Mouse (Mus musculus) gastrocnemius, postnatal 36 days (tissue): ENCODE data around the gene Saa1. TPM values are rescaled to one million over a fixed set of nuclear protein-coding genes. Genes with fewer than 3 reads are reported as not detected.

Experiments
- DNase-seq, 2 experiments: peaks; one replicate each; pipeline ENCODE4 v3.0.0; 2022
- intact Hi-C: fragments of 180-260 bp; cut with DNase I; formaldehyde crosslinking; loops from one replicate; pipeline ENCODE4 v1.15.1; 2025
- total RNA-seq, 2 experiments: library from RNA; stranded (reverse); gene quantifications; 2 replicates each; pipeline ENCODE4 v1.2.3; 2021

Saa1 gene
- total RNA-seq, 2 experiments from 2014 or later, result not detected

DNA sequence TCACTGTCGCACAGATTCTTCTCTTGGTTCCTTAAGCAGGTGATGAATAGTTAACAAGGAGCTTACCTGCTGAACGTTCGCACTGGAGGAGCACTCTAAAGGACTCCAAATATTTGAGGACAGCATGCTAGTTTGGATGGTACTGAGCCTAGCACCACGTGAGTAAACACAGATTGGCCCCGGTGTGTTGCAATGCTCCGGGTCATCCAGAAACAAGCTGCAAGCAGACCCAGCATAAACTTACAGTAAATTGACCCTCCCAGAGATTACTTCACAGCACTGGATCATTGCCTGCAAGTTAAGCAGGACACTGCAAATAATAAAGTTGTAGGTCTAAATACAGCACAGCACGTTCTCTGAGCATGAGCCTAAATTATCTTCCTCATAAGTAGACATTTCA is 23.3 kb downstream of the Saa1 start:
- intact Hi-C loops, result no loop called here
- peak in 1 of 2 experiments; percentile 43 for DNase-seq

DNA sequence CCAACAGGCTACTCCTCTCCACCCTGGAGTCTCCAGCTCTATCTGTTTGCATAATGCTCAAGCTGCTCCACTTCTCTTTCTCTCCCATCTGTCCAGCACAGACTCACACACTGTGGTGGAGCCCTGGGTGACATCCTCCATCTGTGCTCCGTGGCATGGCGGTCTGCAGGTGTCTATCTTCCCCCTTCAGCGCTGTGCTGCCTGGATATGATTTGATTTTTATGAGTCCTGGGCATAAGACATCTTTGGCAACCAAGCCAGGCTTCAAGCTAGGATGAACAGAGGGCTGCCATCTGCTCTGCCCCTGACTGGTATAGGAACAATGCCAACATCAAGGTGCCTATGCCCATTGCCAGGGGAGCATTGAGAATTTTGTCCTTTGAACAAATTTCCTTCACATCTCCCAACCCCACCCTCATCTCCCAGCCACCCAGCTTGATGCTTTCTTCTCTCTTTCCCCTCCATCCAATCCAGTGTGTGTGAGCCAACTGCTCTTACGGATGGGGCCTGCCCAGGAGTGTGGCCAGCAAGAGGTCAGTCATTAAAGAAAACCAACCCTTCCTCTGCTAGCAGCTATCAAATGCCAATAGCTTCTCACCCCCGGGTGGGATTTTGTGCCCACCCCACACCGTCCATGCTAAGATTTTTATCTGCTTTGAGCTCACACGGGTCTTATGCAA is 24.0 kb downstream of the Saa1 start:
- intact Hi-C loops, result no loop called here
- DNase-seq, result no peak

DNA sequence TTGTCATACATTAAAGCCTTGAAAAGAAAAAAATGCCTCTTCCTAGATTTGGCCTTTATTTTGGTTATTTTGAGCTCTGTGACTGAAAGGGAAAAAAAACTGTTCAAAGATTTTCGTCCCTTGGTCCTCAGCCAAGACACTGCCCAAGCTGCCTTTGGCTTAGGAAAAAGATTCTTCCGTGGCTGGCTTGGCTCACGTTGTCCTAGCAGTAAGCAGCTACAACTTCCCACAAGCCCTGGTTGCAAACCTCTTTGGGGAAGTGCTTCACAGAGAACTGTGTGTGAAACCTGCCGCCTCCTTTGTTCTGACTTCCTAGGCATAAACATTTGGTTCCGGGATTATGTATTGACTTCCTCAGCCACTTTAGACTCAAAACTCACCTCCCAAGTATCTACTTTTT is 25.9 kb downstream of the Saa1 start:
- DNase-seq, result peak in 1 of 2 experiments; percentile 12
- intact Hi-C loops, result loop anchor here (2.0 kb wide), 1 partner anchor 52 kb away; no protein-coding TSS in a partner anchor

DNA sequence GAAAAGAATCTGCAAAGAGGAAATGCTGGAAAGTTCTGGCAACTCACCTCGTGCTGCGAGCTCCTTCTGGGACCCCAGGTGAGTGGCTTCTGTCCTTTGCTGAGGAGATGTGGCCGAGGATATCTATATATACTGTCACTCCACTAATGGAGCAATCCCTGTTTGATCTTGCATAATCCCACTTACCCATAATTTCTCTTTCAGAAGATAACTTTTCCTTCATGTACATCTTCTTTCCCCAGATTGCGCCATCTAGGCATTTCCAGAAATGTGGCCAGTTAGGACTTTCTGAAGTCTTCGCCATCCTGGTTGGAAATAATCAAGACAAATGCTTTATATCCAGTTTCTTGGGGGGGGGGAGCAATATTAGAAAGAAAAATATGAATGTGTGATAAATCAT is 27.2 kb downstream of the Saa1 start, which contains the start of gene Saa3:
Saa3 (minus strand) TSS at position 101 of the 400 bp plus-strand sequence.
- no peak for DNase-seq
- intact Hi-C loops, result no loop called here

DNA sequence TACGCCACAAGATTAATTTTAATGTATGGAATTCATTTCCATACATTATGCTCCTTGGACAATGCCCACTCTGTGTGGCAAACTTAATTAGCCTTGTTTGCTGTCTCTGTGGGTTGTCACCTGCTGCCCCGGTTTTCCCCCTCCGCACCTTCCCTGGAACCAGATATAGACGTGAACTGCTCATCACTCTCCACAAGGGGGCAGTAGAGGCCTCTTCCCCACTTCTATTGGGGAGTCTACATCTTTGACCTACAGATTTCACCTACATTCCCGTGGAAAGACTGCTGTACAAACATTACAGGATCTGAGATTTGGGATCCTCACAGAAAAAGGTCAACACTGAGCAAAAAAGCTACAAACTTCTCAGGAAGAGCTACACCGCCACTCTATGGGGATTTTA is 28.3 kb downstream of the Saa1 start:
- DNase-seq, result peak; percentile 20 to 41
- intact Hi-C loops, result no loop called here

DNA sequence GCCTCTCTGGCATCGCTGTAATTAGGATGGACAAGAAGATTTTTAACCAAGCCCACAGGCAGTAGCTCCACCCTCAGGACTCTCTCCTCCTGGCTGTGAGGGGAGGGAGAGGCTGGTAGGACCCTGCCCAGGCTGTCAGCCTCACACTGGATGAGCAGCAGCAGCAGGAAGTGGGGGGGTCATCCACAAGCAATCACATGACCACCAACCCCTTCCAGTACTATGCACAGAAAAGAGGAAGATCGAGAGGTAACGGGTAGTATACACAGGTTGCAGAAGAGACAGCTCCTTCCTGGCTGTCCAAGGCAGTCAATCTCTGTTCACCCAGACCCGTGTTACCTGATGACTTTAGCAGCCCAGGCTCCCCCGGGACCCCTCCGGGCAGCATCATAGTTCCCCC is 30.5 kb downstream of the Saa1 start:
- intact Hi-C loops, result no loop called here
- DNase-seq, result no peak

DNA sequence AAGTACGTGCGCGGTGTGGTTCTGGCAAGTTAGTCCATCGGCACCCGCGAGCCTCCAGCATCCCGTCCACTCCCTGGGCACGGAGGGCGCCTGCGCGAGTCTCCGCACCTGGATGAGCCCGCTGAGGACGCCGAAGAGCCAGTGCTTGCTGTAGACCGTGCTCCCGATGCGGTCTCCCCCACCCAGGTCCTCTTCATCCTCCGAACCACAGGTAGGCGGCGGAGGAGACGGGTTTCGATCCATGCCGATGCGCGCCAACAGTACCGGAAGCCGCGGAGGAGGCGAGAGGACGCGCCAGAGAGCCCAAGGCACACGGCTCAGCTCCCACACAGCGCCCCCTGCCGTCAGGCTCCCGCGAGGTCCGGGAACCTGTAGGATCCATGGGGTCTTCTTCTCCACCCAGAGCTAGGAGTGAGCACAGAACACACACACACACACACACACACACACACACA is 32.4 kb downstream of the Saa1 start, which contains the start of gene Saal1:
Saal1 (minus strand) TSS at position 291 of the 455 bp plus-strand sequence.
- intact Hi-C loops, result no loop called here
- peak; percentile 77 to 82 for DNase-seq

DNA sequence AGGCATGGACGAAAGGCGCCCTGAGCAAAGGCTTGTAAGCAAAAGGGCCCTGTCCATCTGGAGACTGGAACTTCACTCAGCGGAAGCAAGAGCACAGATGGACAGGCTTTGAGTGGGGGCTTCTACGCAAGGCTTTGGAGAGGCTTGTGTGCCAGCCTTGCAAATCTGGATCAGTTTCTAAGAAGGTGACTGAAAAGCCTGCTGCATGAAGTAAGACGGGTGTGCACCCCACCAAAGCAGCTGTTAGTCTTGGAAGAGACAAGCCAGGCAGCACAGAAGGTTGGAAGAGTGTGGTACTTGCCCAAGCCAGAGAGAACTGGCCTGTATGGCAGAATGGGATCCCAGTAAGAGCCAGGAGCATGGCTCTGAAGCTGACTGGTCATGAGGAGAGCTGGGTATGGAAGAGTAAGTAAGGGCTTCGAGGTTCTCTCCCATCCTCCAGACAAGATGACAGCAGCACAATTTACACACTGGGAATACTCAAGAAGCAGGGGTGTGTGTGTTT is 42.2 kb downstream of the Saa1 start:
- DNase-seq, result no peak
- intact Hi-C loops, result no loop called here

DNA sequence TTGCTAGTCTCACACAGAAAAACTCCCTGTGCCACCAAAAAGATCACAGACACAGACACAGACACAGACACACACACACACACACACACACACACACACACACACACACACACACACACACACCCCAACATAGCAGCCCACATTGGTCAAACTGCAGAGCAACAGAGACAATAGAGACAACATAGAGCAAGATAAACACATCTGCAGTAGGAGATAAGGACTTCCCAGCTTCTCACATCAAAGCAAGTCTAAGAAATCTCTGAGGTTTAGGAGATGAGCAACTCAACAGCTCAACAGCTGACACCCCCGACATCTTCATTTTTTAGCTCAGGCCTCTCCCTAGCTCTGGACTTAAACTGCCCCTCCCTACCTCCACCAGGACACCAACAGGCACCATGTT is 46.0 kb downstream of the Saa1 start:
- intact Hi-C loops, result no loop called here
- no peak for DNase-seq

Other genes starting within 250 kb of the Saa1 start
- 1 to 10 TPM; 3.0 to 3.1 TPM for gene Sergef, start 103.2 kb downstream of the Saa1 start, total RNA-seq
- gene Tph1, start 70.4 kb downstream of the Saa1 start, total RNA-seq, result under 1 TPM; 0.69 to 0.79 TPM
- gene Saal1, start 32.3 kb downstream of the Saa1 start, total RNA-seq, result 1 to 10 TPM; 2.6 to 2.7 TPM
- not detected for gene Saa3, start 27.3 kb downstream of the Saa1 start, total RNA-seq
- gene Saa4, start 10.4 kb downstream of the Saa1 start, total RNA-seq, result not detected
- not detected for gene Saa2, start 8.8 kb upstream of the Saa1 start, total RNA-seq
- gene Hps5, start 53.1 kb upstream of the Saa1 start, total RNA-seq, result 10 to 100 TPM in 1 of 2 experiments, 1 to 10 TPM in 1; 8.7 to 12.2 TPM
- gene Gtf2h1, start 53.1 kb upstream of the Saa1 start, total RNA-seq, result 10 to 100 TPM; 14.0 to 14.8 TPM
- 1,000 to 10,000 TPM; 2,924 to 3,276 TPM for gene Ldha, start 98.5 kb upstream of the Saa1 start, total RNA-seq
- not detected for gene Ldhc, start 118.2 kb upstream of the Saa1 start, total RNA-seq
- gene Tsg101, start 177.0 kb upstream of the Saa1 start, total RNA-seq, result 10 to 100 TPM; 47.2 to 50.3 TPM
- 1 to 10 TPM; 9.0 to 9.6 TPM for gene Uevld, start 215.5 kb upstream of the Saa1 start, total RNA-seq
- gene Gm9999, start 240.6 kb upstream of the Saa1 start, total RNA-seq, result not detected